Mouse (Mus musculus) heart, postnatal 0 days (tissue): ENCODE results near the gene Eif5. TPM values are rescaled to one million over a fixed set of nuclear protein-coding genes. Genes with fewer than 3 reads are reported as not detected.
A peak's percentile ranks its signal among the peaks of the same experiment; 100 is the strongest.

Source experiments
- ATAC-seq: fragments of 200-750 bp; cut with Nextera tagmentation; 2 replicates; pipeline ENCODE4 v1.8.0; 2017; ENCODE audit warnings: low read depth, moderate number of reproducible peaks, moderate library complexity; ENCODE audit not compliant: insufficient read depth
- DNase-seq: peaks from one replicate; pipeline ENCODE4 v3.0.0-alpha.2; 2016; ENCODE audit warnings: low spot score
- H3K27ac ChIP-seq: fragments of 300-500 bp; sonication (generic); 2 replicates; pipeline ENCODE4 v1.5.1; 2014; ENCODE audit warnings: low read depth, mild to moderate bottlenecking
- H3K27me3 ChIP-seq: fragments of 300-500 bp; sonication (generic); 2 replicates; pipeline ENCODE4 v1.6.1; 2014; ENCODE audit warnings: low read length, mixed read lengths; ENCODE audit not compliant: control insufficient read depth, insufficient read depth
- H3K36me3 ChIP-seq: fragments of 300-500 bp; sonication (generic); replicated peaks from 2 replicates; pipeline ENCODE4 v1.6.1; 2014; ENCODE audit warnings: low read length, mixed read lengths; ENCODE audit not compliant: control insufficient read depth, insufficient read depth
- H3K4me1 ChIP-seq: fragments of 300-500 bp; sonication (generic); 2 replicates; pipeline ENCODE4 v1.6.1; 2014; ENCODE audit warnings: antibody characterized with exemption; ENCODE audit not compliant: control insufficient read depth, insufficient read depth
- H3K4me2 ChIP-seq: fragments of 300-500 bp; sonication (generic); 2 replicates; pipeline ENCODE4 v1.6.1; 2014; ENCODE audit warnings: low read depth, mild to moderate bottlenecking, low read length, moderate library complexity
- H3K4me3 ChIP-seq: fragments of 300-500 bp; sonication (generic); 2 replicates; pipeline ENCODE4 v1.5.1; 2014; ENCODE audit warnings: low read depth, low read length
- H3K9ac ChIP-seq: fragments of 300-500 bp; sonication (generic); replicated peaks from 2 replicates; pipeline ENCODE4 v1.6.1; 2014; ENCODE audit warnings: low read depth, low read length, mixed read lengths
- H3K9me3 ChIP-seq: fragments of 300-500 bp; sonication (generic); replicated peaks from 2 replicates; pipeline ENCODE4 v1.6.1; 2016; ENCODE audit warnings: low read length; ENCODE audit not compliant: control insufficient read depth
- CTCF ChIP-seq: IDR thresholded peaks from 2 replicates; pipeline ENCODE4 v1.5.1; 2016; ENCODE audit warnings: antibody characterized with exemption, control low read depth, low read depth
- EP300 ChIP-seq: IDR thresholded peaks from 2 replicates; pipeline ENCODE4 v1.6.1; 2016; ENCODE audit warnings: antibody characterized with exemption, low read depth
- WGBS: fragments of 180-500 bp; shearing (Covaris S2); extraction: QIAGEN DNeasy Blood & Tissue Kit; methylation state at CpG from one replicate; pipeline ENCODE4 v1.1.7; 2014; 5-methylcytosine and 5-hydroxymethylcytosine counted together
- polyA plus RNA-seq: library from polyadenylated mRNA; unstranded; fragments of >200 nt; fragmentation: Nextera tagmentation; extraction: Ambion mirVana; gene quantifications from 2 replicates; pipeline ENCODE4 v1.2.1, GENCODE M21; 2015
- total RNA-seq: library from RNA; depleted of rRNA; stranded (reverse); fragments of >200 nt; gene quantifications from 2 replicates; pipeline ENCODE4 v1.2.3, GENCODE M21; 2014; ENCODE audit warnings: low replicate concordance; rRNA removed

Eif5 gene
- total RNA-seq, result 153 and 223 TPM in 2 replicates
- 360 and 361 TPM in 2 replicates for polyA plus RNA-seq

DNA sequence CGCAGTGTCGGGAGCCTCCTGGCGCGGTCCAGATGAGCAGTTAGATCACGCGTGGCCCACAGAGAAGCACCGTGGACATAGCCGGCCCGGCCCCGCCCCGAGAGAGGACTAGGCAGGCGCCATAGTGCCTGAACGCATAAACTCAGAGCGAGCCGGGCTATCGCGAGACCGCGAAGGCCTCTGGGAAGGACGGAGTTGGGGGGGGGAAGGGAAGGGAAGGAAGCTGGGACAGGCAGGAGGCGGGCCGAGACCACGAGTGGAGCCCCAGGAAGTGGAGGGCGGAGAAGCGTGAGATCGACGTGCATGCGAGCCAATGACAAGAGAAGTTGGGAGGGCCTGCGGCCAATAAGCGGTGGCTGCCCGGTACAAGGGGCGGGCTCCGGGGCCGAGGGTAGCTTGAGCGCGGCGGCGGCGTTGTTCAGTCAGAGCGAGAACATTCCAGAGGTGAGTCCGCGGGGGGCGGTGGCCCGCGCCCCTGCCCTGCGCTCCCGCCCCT lies at the start of gene Eif5:
Gene Eif5, plus strand, starts transcription at position 221 of the 496 bp plus-strand sequence.
- peak within 1 kb of the TSS; percentile 91 for H3K4me3 ChIP-seq
- peak; percentile 99 for DNase-seq
- peak; percentile 95 for ATAC-seq
- H3K4me1 ChIP-seq, result peaks cover 22% of the 10 kb centered on the region
- TF ChIP-seq CTCF (no peak), EP300 (peak; percentile 100)
- peak within 1 kb of the TSS; percentile 100 for H3K27ac ChIP-seq
- no peaks in the 10 kb centered on the region for H3K27me3 ChIP-seq
- H3K9ac ChIP-seq, result peak within 1 kb of the TSS; percentile 98
- H3K4me2 ChIP-seq, result peak within 1 kb of the TSS; percentile 82
- H3K9me3 ChIP-seq, result no peaks in the 10 kb centered on the region
- peaks cover 34% of the 10 kb centered on the region for H3K36me3 ChIP-seq
- under 1% methylated on average over 42 of the region's 47 CpGs for WGBS

DNA sequence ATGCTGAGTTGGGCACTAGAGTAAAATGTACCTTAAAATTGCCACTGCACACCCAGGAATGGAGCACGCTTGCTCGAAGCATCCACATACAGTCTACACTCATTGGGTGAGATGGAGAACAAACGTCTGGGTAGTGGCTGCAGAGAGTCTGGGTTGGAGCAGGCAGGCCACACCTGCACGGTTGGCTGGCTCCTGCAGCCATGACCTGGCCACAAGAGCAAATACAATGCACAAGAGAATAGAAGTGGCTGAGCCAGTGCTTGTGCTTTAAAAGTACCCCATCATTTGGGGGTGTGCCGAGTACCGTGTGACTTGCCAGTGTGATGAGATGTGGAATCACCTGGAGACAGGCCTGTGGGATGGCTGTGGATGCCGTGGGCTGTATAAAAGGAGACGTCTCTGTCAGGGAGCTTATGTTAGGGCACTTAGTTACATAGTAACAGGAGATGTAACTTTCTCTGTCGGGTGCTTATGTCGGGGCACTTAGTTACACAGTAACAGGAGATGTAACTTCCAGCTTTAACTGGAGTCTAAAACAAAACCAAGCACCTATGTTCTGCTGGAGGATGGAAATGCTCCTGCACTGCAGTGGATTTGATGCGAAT lies 48.5 kb upstream of the Eif5 start:
- H3K4me3 ChIP-seq, result no peak overlapping the region
- no peak overlapping the region for H3K4me2 ChIP-seq
- no peak for TF ChIP-seq EP300
- TF ChIP-seq CTCF, result no peak
- ATAC-seq, result no peak
- no peak overlapping the region for H3K9ac ChIP-seq
- H3K36me3 ChIP-seq, result no peaks in the 10 kb centered on the region
- peaks cover 54% of the 10 kb centered on the region for H3K27me3 ChIP-seq
- H3K27ac ChIP-seq, result no peak overlapping the region
- DNase-seq, result no peak
- 77% methylated on average over 11 of the region's 11 CpGs for WGBS
- no peaks in the 10 kb centered on the region for H3K9me3 ChIP-seq
- peaks cover 14% of the 10 kb centered on the region for H3K4me1 ChIP-seq

DNA sequence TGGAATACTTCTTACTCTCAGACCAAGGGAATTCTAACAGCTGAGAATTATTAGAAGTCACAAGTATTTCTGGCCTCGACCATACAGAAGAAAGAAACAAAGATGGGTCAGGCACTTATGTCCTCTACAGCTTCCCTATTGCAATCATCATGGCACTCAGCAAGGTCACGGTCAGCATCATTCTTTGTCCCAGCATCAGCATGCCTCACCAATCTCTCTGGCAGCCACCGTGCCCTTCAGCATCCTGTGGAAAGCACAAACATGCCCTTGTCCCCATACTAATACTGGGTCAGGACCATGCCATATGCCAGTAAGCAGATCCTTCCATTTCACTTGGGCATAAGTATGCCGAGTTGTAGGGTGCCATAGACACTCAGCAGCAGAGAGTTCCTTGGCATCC lies 42.9 kb upstream of the Eif5 start:
- TF ChIP-seq EP300, result no peak
- TF ChIP-seq CTCF, result no peak
- Histone ChIP-seq H3K9ac (no peak overlapping the region), H3K4me2 (no peak overlapping the region), H3K4me1 (no peaks in the 10 kb centered on the region), H3K27ac (no peak overlapping the region), H3K4me3 (no peak overlapping the region), H3K36me3 (no peaks in the 10 kb centered on the region), H3K27me3 (no peaks in the 10 kb centered on the region), H3K9me3 (no peaks in the 10 kb centered on the region)
- 49% methylated on average over 4 of the region's 4 CpGs for whole genome bisulfite sequencing
- no peak for ATAC-seq
- no peak for DNase-seq

DNA sequence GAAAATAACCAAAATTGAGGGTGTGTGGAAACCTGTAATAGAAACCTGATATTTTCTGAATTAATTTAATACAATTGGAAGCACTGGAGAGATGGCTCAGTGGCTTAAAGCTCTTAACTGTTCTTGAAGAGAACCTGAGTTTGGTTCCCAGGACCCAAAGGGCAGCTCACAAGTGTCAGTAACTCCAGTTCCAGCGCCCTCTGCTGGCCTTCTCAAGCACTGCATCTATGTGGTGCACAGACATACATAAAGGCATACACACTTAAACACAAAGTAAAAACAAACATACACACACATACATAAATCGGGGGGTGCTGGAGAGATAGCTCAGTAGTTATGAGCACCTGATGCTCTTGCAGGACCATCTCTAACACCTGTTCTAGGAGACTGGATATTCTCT lies 40.7 kb upstream of the Eif5 start:
- Histone ChIP-seq H3K27me3 (no peaks in the 10 kb centered on the region), H3K9me3 (no peaks in the 10 kb centered on the region), H3K9ac (no peak overlapping the region), H3K36me3 (no peaks in the 10 kb centered on the region), H3K27ac (no peak overlapping the region), H3K4me3 (no peak overlapping the region), H3K4me1 (no peaks in the 10 kb centered on the region), H3K4me2 (no peak overlapping the region)
- TF ChIP-seq EP300 (no peak), CTCF (peak; percentile 22)
- WGBS, result 47% methylated on average over 2 of the region's 2 CpGs
- ATAC-seq, result no peak
- no peak for DNase-seq

DNA sequence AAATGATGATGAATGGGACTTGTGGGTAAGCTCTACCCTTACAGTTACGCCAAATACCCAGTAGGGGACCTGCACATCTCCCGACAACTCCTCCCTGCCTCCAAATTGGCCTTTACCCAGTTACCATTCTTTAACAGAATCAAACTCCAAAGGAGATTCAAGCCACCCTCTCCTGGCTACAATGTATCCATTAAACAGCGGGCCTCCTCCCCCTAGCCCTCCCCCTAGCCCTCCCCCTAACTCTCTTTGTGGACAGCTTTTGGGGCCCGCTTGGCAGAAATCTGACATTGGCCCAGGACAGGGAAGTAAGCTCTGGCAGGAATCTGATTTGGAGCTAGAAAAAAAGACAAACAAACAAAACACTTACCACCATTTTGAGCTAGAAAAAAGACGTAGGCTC lies 38.2 kb upstream of the Eif5 start:
- H3K27ac ChIP-seq, result no peak overlapping the region
- no peak overlapping the region for H3K4me3 ChIP-seq
- no peaks in the 10 kb centered on the region for H3K4me1 ChIP-seq
- ATAC-seq (no peak), DNase-seq (no peak)
- H3K9me3 ChIP-seq, result no peaks in the 10 kb centered on the region
- H3K9ac ChIP-seq, result no peak overlapping the region
- 66% methylated on average over 5 of the region's 5 CpGs for WGBS
- H3K36me3 ChIP-seq, result no peaks in the 10 kb centered on the region
- H3K27me3 ChIP-seq, result no peaks in the 10 kb centered on the region
- TF ChIP-seq CTCF, result no peak
- no peak for TF ChIP-seq EP300
- no peak overlapping the region for H3K4me2 ChIP-seq

DNA sequence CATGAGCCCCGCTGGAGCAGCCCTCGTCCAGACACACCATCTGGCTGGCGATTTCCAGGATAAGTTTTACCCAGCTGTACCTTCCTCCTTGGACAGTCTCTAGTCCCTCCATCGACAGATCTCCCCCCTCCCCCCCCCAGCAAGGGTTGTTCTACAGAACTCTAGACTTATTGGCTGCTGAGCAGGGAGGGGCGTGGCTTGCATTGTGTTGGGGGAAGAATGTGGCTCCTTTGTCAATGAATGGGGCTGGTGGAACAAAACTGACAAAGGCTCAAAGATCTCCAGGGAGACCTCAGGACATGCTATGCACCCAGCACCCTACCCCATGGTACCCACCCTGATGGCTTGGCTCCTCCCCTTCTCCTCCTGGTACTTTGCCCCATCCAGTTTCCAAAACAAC lies 37.1 kb upstream of the Eif5 start:
- H3K4me2 ChIP-seq, result no peak overlapping the region
- no peaks in the 10 kb centered on the region for H3K27me3 ChIP-seq
- no peak overlapping the region for H3K9ac ChIP-seq
- H3K4me1 ChIP-seq, result no peaks in the 10 kb centered on the region
- TF ChIP-seq CTCF (no peak), EP300 (no peak)
- ATAC-seq (no peak), DNase-seq (no peak)
- no peak overlapping the region for H3K4me3 ChIP-seq
- WGBS, result 33% methylated on average over 5 of the region's 5 CpGs
- H3K27ac ChIP-seq, result no peak overlapping the region
- no peaks in the 10 kb centered on the region for H3K36me3 ChIP-seq
- no peaks in the 10 kb centered on the region for H3K9me3 ChIP-seq
